Mouse (Mus musculus): ENCODE results near the gene Susd4. TPM values are rescaled to one million over a fixed set of nuclear protein-coding genes. Genes with fewer than 3 reads are reported as not detected.

The Susd4 gene
- not detected in 2 replicates for total RNA-seq (2014; fragmentation: Nextera tagmentation)
- total RNA-seq (2017): not detected in 2 replicates

DNA sequence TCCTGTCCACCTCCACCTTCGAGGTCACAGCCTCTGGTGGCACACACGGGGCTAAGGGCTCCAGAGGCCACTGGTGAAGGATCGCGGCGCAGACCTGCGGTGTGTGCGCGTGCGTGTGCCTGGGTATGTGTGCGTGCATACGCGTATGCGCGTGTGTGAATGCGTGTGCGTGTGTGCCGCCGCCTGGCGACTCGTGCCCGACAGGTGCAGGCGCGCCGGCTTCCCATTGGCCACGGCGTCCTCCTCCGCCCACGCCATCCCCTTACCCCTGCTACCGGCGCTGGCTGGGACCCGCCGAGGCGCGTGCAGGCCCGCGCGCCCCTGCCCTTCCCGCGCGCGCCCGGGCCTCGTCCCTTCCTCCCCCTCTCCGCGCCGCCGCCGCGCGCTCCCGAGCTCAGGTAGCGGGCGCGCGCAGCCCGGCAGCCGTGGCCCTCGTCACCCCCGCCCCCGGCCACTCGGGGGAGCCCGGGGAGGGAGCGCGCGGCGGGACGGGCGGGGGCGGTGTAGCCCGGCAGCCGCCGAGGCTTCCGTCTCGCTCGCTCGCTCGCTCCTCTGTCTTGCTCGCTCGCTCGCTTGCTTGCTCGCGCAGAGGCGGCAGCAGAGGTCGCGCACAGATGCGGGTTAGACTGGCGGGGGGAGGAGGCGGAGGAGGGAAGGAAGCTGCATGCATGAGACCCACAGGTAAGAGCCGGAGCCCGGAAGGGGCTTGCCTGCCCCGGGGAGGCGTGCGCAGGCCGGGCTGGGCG lies at the start of gene Susd4:
TSS of gene Susd4 (plus strand) at position 145 of the 746 bp plus-strand sequence.
- ATAC-seq (replicated peaks; ENCODE audit: poor library complexity, severe bottlenecking): peak; percentile 62

GRCm38 (mm10) chr1:182714236-182714935 lies 49.3 kb upstream of the Susd4 start:
- ATAC-seq (replicated peaks; ENCODE audit: poor library complexity, severe bottlenecking): no peak

DNA sequence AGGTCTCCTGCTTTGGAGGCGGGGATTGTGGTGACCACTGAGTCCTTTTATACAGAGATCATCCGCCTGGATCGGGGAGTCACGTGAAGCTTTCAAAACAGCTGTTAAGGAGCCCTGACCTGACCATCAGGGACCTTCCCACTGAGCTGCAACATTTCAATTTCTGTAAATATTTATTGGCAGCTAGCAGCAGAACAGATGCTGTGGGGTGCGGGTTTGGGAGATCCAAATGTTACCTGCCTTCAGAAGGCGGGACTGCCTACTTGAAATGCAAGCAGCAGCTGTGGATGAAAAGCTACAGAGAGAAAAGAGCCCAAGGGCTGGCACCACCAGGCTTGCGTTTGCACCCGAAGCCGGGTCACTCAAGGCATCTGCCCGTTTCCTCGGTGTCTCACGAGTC lies 36.1 kb upstream of the Susd4 start:
- ATAC-seq (replicated peaks; ENCODE audit: poor library complexity, severe bottlenecking): no peak

DNA sequence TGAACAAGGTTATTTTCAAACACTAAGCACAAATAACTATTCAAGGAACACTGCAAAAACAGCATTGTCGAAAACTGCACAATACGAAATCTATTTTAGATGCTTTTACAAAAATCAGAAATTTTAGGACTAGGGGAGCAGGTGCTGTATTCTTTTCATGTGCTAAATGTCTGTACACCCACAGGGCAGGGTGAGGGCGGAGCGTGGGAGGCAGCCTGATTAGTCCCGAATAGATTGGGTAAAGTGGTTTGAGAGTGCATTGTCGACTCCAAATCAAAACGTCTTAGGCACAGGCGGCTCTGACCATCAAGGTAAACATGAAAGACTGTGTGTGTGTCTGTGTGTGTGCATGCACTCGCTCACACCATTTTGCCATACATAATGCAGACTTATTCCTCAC lies 34.7 kb upstream of the Susd4 start:
- no peak for ATAC-seq (replicated peaks; ENCODE audit: poor library complexity, severe bottlenecking)

DNA sequence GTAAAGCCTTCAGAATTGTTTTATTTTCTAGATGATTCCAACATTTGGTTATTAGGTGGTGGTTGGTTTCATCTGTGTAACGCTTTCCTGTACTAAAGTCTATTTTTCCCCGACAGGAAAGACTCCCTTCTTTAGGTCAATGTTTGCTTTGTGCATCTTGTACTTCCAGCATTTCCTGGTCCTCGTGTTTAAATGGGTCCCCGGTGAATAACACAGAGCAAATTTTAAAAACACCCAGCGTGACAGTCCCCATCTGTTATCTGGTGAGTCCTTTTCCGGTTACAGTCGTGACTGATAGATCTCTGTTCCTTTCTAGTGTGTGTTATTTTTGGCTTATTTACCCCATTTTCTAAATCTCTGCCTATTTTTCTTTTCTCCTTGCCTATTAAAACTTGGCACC lies 31.0 kb upstream of the Susd4 start:
- no peak for ATAC-seq (replicated peaks; ENCODE audit: poor library complexity, severe bottlenecking)

DNA sequence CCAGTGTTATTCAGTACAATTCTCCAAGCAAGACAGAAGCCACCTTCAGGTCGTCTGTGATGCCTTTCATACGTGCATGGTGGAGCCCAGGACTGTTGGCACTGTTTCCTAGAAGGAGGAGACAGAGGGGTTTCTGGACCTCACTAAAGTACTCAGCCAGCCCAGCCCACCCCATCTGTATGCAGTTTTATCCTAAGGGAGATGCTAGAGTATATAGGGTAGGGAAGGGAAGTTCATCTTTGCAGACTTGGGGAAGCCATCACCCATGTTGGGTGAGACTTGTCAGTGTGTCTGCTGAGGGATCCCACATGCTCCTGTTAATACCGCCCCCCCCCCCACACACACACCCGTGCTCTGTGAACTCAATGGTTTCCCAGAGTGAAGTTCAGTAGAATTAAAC lies 27.8 kb upstream of the Susd4 start:
- no peak for ATAC-seq (replicated peaks; ENCODE audit: poor library complexity, severe bottlenecking)

- ATAC-seq (replicated peaks; ENCODE audit: poor library complexity, severe bottlenecking): no peak
Observed at GRCm38 (mm10) chr1:182747081-182747480, 16.6 kb upstream of the Susd4 start.

GRCm38 (mm10) chr1:182747834-182748233 lies 15.8 kb upstream of the Susd4 start:
- no peak for ATAC-seq (replicated peaks; ENCODE audit: poor library complexity, severe bottlenecking)

DNA sequence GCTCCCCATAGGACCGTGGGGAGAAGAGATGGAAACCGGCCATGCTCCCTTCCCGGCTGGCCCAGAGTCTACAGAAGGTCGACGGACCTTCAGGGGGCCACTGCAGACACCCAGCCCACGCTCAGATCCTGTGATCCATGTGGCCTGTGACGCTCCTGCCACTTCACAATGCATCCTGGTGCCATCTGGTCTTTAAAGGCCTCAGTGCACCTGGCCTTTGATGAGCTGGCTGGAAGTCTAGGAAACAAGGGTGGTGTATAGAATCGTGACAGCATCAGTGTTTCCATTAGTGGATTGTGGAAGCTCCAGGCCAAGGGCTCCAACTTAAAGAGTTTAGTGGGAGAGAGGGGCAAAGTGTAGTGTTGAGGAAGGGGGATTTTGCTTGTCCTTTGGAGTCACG lies 14.6 kb upstream of the Susd4 start, which contains the start of gene Ccdc185:
TSS of gene Ccdc185 (minus strand) at position 101 of the 400 bp plus-strand sequence.
- no peak for ATAC-seq (replicated peaks; ENCODE audit: poor library complexity, severe bottlenecking)

DNA sequence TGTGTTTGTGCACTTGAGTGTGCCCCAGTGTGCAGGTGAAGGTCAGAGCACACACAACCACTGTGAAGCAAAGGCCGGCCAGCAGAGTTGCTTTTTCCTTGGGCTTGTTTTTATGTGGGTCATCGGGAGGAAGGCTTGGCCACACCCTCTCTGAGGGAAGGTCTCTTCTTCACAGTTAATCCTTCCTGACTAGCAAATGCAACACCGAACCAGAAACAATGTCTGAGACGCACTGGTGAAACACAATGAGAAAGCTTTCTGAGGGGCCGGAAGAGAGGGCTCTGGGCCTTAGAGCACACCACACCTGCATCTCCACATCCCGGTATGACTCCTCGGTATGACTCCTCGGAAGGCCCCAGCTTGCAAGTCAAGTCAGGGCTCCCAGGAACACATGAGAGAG lies 12.4 kb upstream of the Susd4 start:
- no peak for ATAC-seq (replicated peaks; ENCODE audit: poor library complexity, severe bottlenecking)

DNA sequence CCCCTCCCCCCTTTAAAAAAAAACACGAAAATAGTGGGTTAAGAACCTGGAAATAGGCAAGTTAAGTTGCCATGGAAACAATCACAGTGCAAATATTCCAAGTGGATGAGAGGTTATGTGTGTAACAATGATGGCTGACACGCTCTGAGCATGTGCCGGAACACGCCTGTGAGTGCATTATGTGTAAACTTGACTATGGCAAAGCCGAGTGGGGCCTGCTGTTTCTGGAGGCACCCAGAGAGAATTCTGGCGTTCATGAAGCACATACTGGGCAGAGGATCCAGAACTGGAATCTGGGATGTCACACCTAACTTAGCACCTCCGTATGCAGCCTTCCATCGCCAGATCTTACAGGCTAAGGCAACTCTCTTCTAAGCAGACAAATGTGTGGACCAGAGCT lies 10.0 kb upstream of the Susd4 start:
- ATAC-seq (replicated peaks; ENCODE audit: poor library complexity, severe bottlenecking): no peak

GRCm38 (mm10) chr1:182754865-182755264 lies 8.8 kb upstream of the Susd4 start:
- peak; percentile 92 for ATAC-seq (replicated peaks; ENCODE audit: poor library complexity, severe bottlenecking)

DNA sequence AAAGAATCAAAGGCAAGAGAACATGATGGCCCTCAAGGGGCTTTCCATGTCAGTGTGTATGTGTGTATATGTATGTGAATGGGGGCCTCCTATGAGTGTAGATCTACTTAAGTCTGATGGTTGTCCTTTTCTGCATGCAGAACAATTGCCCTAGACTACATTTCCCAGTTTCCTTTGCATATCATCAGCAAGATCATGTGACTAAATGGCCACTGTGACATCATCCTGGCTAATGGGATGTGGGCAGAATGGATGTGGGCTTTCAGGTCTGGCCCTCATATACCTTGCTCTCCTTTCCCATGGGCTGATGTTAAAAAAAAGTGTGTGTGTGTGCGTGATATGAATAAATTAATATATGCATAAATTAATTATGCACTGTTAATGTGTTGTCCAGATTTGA lies 4.9 kb upstream of the Susd4 start:
- ATAC-seq (replicated peaks; ENCODE audit: poor library complexity, severe bottlenecking): no peak

- ATAC-seq (replicated peaks; ENCODE audit: poor library complexity, severe bottlenecking): no peak
Observed at GRCm38 (mm10) chr1:182763191-182763715, 407 bp upstream of the Susd4 start.

GRCm38 (mm10) chr1:182764541-182765281 lies 1.1 kb downstream of the Susd4 start:
- ATAC-seq (replicated peaks; ENCODE audit: poor library complexity, severe bottlenecking): no peak

GRCm38 (mm10) chr1:182775576-182775975 lies 11.9 kb downstream of the Susd4 start:
- no peak for ATAC-seq (replicated peaks; ENCODE audit: poor library complexity, severe bottlenecking)

DNA sequence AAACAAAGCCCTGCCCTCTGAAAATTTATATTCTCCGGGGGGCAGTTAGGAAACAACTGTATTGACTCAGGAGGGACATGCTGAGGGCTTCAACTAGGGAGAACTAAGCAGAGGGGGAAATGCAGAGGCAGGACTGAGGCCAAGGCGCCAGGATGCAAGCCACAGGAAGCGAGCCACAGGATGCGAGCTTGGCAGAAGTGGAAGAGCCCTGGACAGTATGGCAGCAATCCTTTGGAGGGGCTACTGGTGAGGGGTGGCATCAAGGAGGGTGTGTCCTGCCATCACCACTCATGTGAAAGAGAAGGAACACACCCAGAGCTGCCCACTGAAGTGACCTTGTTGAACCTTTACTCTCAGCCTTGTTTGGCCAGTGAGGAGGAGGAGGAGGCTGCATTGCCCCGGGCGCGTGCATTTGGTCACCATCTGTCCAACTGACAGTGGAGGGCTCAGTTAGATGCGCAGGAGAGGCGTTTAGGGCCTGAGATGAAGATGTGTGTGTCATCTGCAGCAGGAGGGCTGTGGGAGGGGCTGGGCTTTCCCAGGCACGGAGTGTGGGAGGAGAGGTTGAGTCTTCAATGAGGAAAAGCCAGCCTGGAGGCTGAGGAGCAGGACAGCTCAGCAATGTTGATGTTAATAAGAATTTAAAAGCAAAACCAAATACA lies 13.2 kb downstream of the Susd4 start:
- ATAC-seq (replicated peaks; ENCODE audit: poor library complexity, severe bottlenecking): no peak

DNA sequence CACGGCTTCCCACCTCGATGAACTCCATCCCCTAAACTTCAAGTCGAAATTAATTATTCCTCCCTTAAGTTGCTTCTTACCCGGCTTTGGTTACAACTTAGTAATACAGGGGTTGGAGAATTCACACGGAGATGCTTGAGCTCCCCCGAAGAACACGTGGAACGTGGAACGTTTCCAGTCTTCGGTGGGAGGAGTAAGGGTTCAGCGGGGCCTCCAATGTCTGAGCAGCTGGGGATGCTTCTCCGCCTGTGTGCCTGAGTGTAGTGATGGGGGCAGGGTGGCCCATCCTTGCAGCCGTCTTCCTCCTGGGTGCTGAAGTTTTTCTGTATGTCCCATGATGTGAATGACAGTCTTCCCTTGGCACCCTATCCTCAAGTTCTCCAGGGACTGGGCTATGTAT lies 14.6 kb downstream of the Susd4 start:
- no peak for ATAC-seq (replicated peaks; ENCODE audit: poor library complexity, severe bottlenecking)

- no peak for ATAC-seq (replicated peaks; ENCODE audit: poor library complexity, severe bottlenecking)
Observed at GRCm38 (mm10) chr1:182779024-182779520, 15.4 kb downstream of the Susd4 start.

GRCm38 (mm10) chr1:182783774-182784173 lies 20.1 kb downstream of the Susd4 start:
- ATAC-seq (replicated peaks; ENCODE audit: poor library complexity, severe bottlenecking): no peak
